Mouse (Mus musculus) CH12.LX (cell line): ENCODE measurements around the gene 2610507B11Rik. TPM values are rescaled to one million over a fixed set of nuclear protein-coding genes. Genes with fewer than 3 reads are reported as not detected.
A peak's percentile ranks its signal among the peaks of the same experiment; 100 is the strongest.

Source experiments
- DNase-seq: peaks from one replicate; pipeline ENCODE4 v3.0.0-alpha.2; 2013; ENCODE audit errors: extremely low read depth
- H3K27ac ChIP-seq: 2 replicates; pipeline ENCODE4 v1.5.1; 2012; ENCODE audit warnings: low read depth, mild to moderate bottlenecking, control low read depth, moderate library complexity; ENCODE audit not compliant: insufficient read depth
- H3K27me3 ChIP-seq: replicated peaks from 2 replicates; pipeline ENCODE3; 2012; ENCODE audit warnings: inconsistent platforms
- H3K36me3 ChIP-seq, 2 experiments: replicated peaks in 1 of 2; 2 replicates each; pipeline versions ENCODE3 to v1.6.1; 2012; ENCODE audit warnings: inconsistent platforms in 1 of 2, low read length in 1 of 2, mild to moderate bottlenecking in 1 of 2, mixed read lengths in 1 of 2, moderate library complexity in 1 of 2; ENCODE audit not compliant: control insufficient read depth in 1 of 2, insufficient read depth in 1 of 2
- H3K4me1 ChIP-seq, 2 experiments: 2 replicates each; pipeline ENCODE4 v1.6.1; 2012; ENCODE audit warnings: inconsistent platforms in 1 of 2, moderate library complexity in 1 of 2; ENCODE audit not compliant: insufficient read depth in 2 of 2, control insufficient read depth in 1 of 2
- H3K4me2 ChIP-seq: 2 replicates; pipeline ENCODE4 v1.6.1; 2012; ENCODE audit warnings: low read depth, mild to moderate bottlenecking, control low read depth; ENCODE audit not compliant: poor library complexity, insufficient read depth, severe bottlenecking
- H3K4me3 ChIP-seq, 3 experiments: fragments of 150-350 bp in 1 of 3; sonication (generic) in 1 of 3; replicated peaks in 1 of 3; 2 replicates each; pipeline versions ENCODE3 to v1.5.1; 2011 to 2012; ENCODE audit warnings: low read depth in 2 of 3, low read length in 2 of 3, mild to moderate bottlenecking in 2 of 3, moderate library complexity in 2 of 3, control low read depth in 1 of 3, improper control_type of control experiment in 1 of 3, inconsistent platforms in 1 of 3, mixed read lengths in 1 of 3; ENCODE audit not compliant: poor library complexity in 1 of 3
- H3K79me2 ChIP-seq: replicated peaks from 2 replicates; pipeline ENCODE4 v1.6.1; 2012; ENCODE audit warnings: mild to moderate bottlenecking, moderate library complexity; ENCODE audit not compliant: control insufficient read depth, poor library complexity, insufficient read depth, severe bottlenecking; ENCODE audit errors: extremely low read depth
- H3K9ac ChIP-seq: 2 replicates; pipeline ENCODE4 v1.6.1; 2012; ENCODE audit warnings: low read depth, mild to moderate bottlenecking, control low read depth, moderate library complexity; ENCODE audit not compliant: insufficient read depth
- H3K9me3 ChIP-seq: replicated peaks from 2 replicates; pipeline ENCODE3; 2012; ENCODE audit warnings: low read length, inconsistent platforms, mixed read lengths
- BHLHE40 ChIP-seq: IDR thresholded peaks from 2 replicates; pipeline ENCODE4 v1.6.1; 2011; ENCODE audit warnings: mild to moderate bottlenecking, low read depth, low read length, improper control_type of control experiment
- CTCF ChIP-seq, 2 experiments: IDR thresholded peaks in 1 of 2; conservative IDR thresholded peaks in 1 of 2; 2 replicates each; pipeline ENCODE4 v1.5.1; 2011 to 2012; ENCODE audit warnings: low read depth in 2 of 2, low read length in 2 of 2, improper control_type of control experiment in 1 of 2, inconsistent platforms in 1 of 2, mild to moderate bottlenecking in 1 of 2, moderate library complexity in 1 of 2
- ETS1 ChIP-seq: conservative IDR thresholded peaks from 2 replicates; pipeline ENCODE4 v1.6.1; 2012; ENCODE audit warnings: low read depth, mild to moderate bottlenecking, inconsistent platforms, low read length, improper control_type of control experiment, moderate library complexity
- GABPA ChIP-seq: IDR thresholded peaks from 2 replicates; pipeline ENCODE4 v1.6.1; 2012; ENCODE audit warnings: low read depth, low read length, improper control_type of control experiment, inconsistent platforms; ENCODE audit not compliant: insufficient replicate concordance
- MAX ChIP-seq: IDR thresholded peaks from 2 replicates; pipeline ENCODE4 v1.6.1; 2011; ENCODE audit warnings: low read length, improper control_type of control experiment
- MAZ ChIP-seq: IDR thresholded peaks from 2 replicates; pipeline ENCODE4 v1.6.1; 2012; ENCODE audit warnings: low read depth, mild to moderate bottlenecking, inconsistent platforms, low read length, improper control_type of control experiment, moderate library complexity
- MEF2A ChIP-seq: IDR thresholded peaks from 2 replicates; pipeline ENCODE4 v1.6.1; 2014; ENCODE audit warnings: low read depth, mild to moderate bottlenecking, inconsistent platforms, low read length, improper control_type of control experiment, borderline replicate concordance
- MXI1 ChIP-seq: IDR thresholded peaks from 2 replicates; pipeline ENCODE4 v1.6.1; 2011; ENCODE audit warnings: mild to moderate bottlenecking, low read depth, low read length, improper control_type of control experiment
- NELFE ChIP-seq: IDR thresholded peaks from 2 replicates; pipeline ENCODE4 v1.6.1; 2011; ENCODE audit warnings: low read depth, low read length, improper control_type of control experiment
- NRF1 ChIP-seq: IDR thresholded peaks from 2 replicates; pipeline ENCODE4 v1.6.1; 2014; ENCODE audit warnings: low read depth, mild to moderate bottlenecking, inconsistent platforms, low read length, improper control_type of control experiment, moderate library complexity
- PAX5 ChIP-seq: IDR thresholded peaks from 2 replicates; pipeline ENCODE4 v1.6.1; 2012; ENCODE audit warnings: low read length, inconsistent platforms, mixed read lengths
- POLR2A ChIP-seq: IDR thresholded peaks from 2 replicates; pipeline ENCODE4 v1.6.1; 2011; ENCODE audit warnings: low read depth, mild to moderate bottlenecking, improper control_type of control experiment, low read length
- RAD21 ChIP-seq: IDR thresholded peaks from 2 replicates; pipeline ENCODE4 v1.6.1; 2011; ENCODE audit warnings: low read depth, mild to moderate bottlenecking, low read length, improper control_type of control experiment, moderate library complexity
- SIN3A ChIP-seq: IDR thresholded peaks from 2 replicates; pipeline ENCODE4 v1.6.1; 2012; ENCODE audit warnings: low read length, improper control_type of control experiment, inconsistent platforms
- SMC3 ChIP-seq: IDR thresholded peaks from 2 replicates; pipeline ENCODE4 v1.6.1; 2011; ENCODE audit warnings: low read depth, low read length, improper control_type of control experiment
- TBP ChIP-seq: conservative IDR thresholded peaks from 2 replicates; pipeline ENCODE4 v1.6.1; 2011; ENCODE audit warnings: low read depth, low read length, improper control_type of control experiment
- UBTF ChIP-seq: IDR thresholded peaks from 2 replicates; pipeline ENCODE4 v1.6.1; 2012; ENCODE audit warnings: low read depth, mild to moderate bottlenecking, inconsistent platforms, low read length, improper control_type of control experiment, moderate library complexity
- USF2 ChIP-seq: conservative IDR thresholded peaks from 2 replicates; pipeline ENCODE4 v1.6.1; 2011; ENCODE audit warnings: low read depth, low read length, improper control_type of control experiment
- ZNF384 ChIP-seq: IDR thresholded peaks from 2 replicates; pipeline ENCODE4 v1.6.1; 2012; ENCODE audit warnings: low read depth, low read length, improper control_type of control experiment, inconsistent platforms
- dilution Hi-C: fragments of 300-500 bp; cut with MboI; formaldehyde crosslinking; loops from 2 replicates; pipeline ENCODE4 v1.14.3; 2020; ENCODE audit warnings: low sequenced_read_pairs; ENCODE audit not compliant: extremely low pct_unique_long_range_greater_than_20kb, extremely low pct_ligation_motif_present
- in situ Hi-C: fragments of 300-500 bp; cut with MboI; formaldehyde crosslinking; loops from 3 replicates; pipeline ENCODE4 v1.14.3; 2019; ENCODE audit warnings: low sequenced_read_pairs, low pct_ligation_motif_present, low pct_unique_long_range_greater_than_20kb, mixed read lengths
- polyA plus RNA-seq: library from polyadenylated mRNA; unstranded; fragments of >175 nt; gene quantifications from 2 replicates; pipeline ENCODE4 v1.2.1, GENCODE M21; 2012; ENCODE audit warnings: low read depth; ENCODE audit not compliant: insufficient read length
- total RNA-seq, 2 experiments: library from RNA; depleted of rRNA; stranded (reverse); fragments of 300-350 nt in 1 of 2; fragments of >200 nt in 1 of 2; gene quantifications; 2 replicates each; pipeline ENCODE4 v1.2.3; 2012 to 2014

The 2610507B11Rik gene
- total and polyA plus RNA-seq, 3 experiments = 58.9 to 96.9 (median 89.3) TPM

DNA sequence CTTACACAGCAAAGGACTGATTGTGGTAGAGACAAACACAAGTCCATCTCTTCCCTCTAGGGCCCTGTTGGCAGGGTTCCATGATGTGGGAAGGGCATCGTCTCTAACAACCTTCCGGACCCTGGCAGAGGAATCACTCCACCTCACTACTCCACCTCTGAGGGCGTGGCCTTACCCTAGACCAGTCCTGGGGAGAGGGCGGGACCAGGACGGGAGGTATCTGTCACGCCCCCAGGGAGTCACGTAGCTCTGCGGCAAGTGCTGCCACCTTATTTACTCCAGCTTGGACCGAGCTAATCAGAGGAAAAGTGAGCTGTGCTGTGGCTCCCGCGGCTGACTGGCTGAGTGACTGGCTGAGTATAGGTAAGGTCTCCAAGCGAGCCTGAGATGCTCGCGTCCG lies 61.3 kb downstream of the 2610507B11Rik start, which contains the start of gene Aldoc (continued):
- TF ChIP-seq POLR2A = peak; percentile 72
- 0 out of 2 replicates have a peak, but pooled peaks have one; percentile 6 for TF ChIP-seq NRF1
- TF ChIP-seq MAX = 0 out of 2 replicates have a peak, but pooled peaks have one; percentile 38
- TF ChIP-seq ZNF384 = no peak
- TF ChIP-seq CTCF (conservative IDR thresholded peaks at IDR 0.05 in 1 of 2, IDR thresholded peaks at IDR 0.05 in 1 of 2; ENCODE audit: low read depth in 2 of 2, low read length in 2 of 2) = peak in 1 of 2 experiments; percentile 10; a peak in 1 of 4 replicates
- no peak for TF ChIP-seq UBTF
- TF ChIP-seq SIN3A = no peak
- no peak for TF ChIP-seq RAD21
- TF ChIP-seq ETS1 = no peak
- TF ChIP-seq TBP = peak; percentile 83
- TF ChIP-seq SMC3 = no peak

DNA sequence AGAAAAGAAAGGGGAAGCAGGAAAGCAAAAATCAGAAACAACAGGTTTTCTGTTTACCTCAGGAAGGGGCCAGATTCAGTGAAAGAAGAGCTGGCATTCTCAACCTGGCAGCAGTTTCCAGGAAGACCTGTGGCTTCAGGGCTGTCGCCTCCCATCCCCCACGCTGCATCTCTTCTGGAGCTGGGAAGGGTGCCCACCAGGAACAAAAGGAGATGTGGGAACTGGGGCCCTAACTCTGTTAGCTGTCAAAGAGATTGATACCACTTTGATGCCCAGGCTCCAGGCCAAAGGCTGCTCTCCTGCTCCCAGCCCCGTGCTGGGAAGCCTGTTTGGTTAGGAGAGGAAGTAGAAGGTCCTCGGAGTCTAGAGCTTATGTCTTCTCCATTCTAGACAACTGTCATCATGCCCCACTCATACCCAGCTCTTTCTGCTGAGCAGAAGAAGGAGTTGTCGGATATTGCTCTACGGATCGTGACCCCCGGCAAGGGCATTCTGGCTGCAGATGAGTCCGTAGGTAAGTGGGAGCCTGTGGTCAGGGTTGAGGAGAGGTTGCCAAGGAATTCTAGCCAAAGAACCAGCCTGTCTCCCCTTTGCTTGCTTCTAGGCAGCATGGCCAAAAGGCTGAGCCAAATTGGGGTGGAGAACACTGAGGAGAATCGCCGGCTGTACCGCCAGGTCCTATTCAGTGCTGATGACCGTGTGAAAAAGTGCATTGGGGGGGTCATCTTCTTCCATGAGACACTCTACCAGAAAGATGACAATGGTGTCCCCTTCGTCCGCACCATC lies 62.6 kb downstream of the 2610507B11Rik start:
- H3K36me3 ChIP-seq = peaks cover 29 to 66% of the 10 kb centered on the region in 2 experiments
- H3K4me3 ChIP-seq = no peak overlapping the region
- H3K4me2 ChIP-seq = no peak overlapping the region
- no peak for DNase-seq
- H3K4me1 ChIP-seq = peaks cover 8 to 29% of the 10 kb centered on the region in 2 experiments
- in situ Hi-C loops (no loop called here), dilution Hi-C loops (no loop called here)
- H3K27ac ChIP-seq = no peak overlapping the region
- no peaks in the 10 kb centered on the region for H3K9me3 ChIP-seq
- H3K9ac ChIP-seq = no peak overlapping the region
- peaks cover 4% of the 10 kb centered on the region; the same call in 1 of the 2 replicates for H3K79me2 ChIP-seq
- TF ChIP-seq MAZ (no peak), BHLHE40 (no peak), SIN3A (no peak), ZNF384 (no peak), NELFE (no peak), MXI1 (no peak), MEF2A (no peak), NRF1 (no peak), ETS1 (no peak), USF2 (no peak), TBP (no peak), UBTF (no peak), GABPA (no peak), PAX5 (no peak), CTCF (conservative IDR thresholded peaks at IDR 0.05 in 1 of 2, IDR thresholded peaks at IDR 0.05 in 1 of 2; ENCODE audit: low read depth in 2 of 2, low read length in 2 of 2) (no peak)
- H3K27me3 ChIP-seq = no peaks in the 10 kb centered on the region
